Mouse (Mus musculus) retina, adult 2 months (tissue): Measurements from ENCODE around the gene Olfr819.
"Not testable (repeated sequence)": the region's sequence is repeated elsewhere in the genome, so short reads cannot be mapped to it uniquely, and the experiment has no call there.

Experiments used
- DNase-seq: peaks from one replicate; pipeline ENCODE4 v3.0.0-alpha.2; 2012; ENCODE audit warnings: low read depth, low spot score

Olfr819 gene

GRCm38 (mm10) chr10:129967166-129967565 lies at the start of gene Olfr819:
Olfr819 (minus strand) TSS chr10:129967266.
- DNase-seq: not testable (repeated sequence)

- DNase-seq: no peak
Measured at GRCm38 (mm10) chr10:130012321-130012720, 45.3 kb upstream of the Olfr819 start, which contains the start of gene Olfr820. Olfr820 (plus strand) TSS chr10:130012621.

GRCm38 (mm10) chr10:130005366-130005765 lies 38.3 kb upstream of the Olfr819 start:
- DNase-seq: not testable (repeated sequence)

- DNase-seq: not testable (repeated sequence)
Measured at GRCm38 (mm10) chr10:130004104-130004503, 37.0 kb upstream of the Olfr819 start.

GRCm38 (mm10) chr10:129984962-129985361 lies 17.9 kb upstream of the Olfr819 start, which contains the start of gene Gm10310:
Gm10310 (minus strand) TSS chr10:129985062.
- not testable (repeated sequence) for DNase-seq

- not testable (repeated sequence) for DNase-seq
Measured at GRCm38 (mm10) chr10:129981867-129982266, 14.8 kb upstream of the Olfr819 start.

GRCm38 (mm10) chr10:129976040-129976439 lies 9.0 kb upstream of the Olfr819 start, which contains the start of gene Olfr247:
Olfr247 (minus strand) TSS chr10:129976140.
- not testable (repeated sequence) for DNase-seq

GRCm38 (mm10) chr10:129972994-129973393 lies 5.9 kb upstream of the Olfr819 start:
- DNase-seq: not testable (repeated sequence)

- not testable (repeated sequence) for DNase-seq
Measured at GRCm38 (mm10) chr10:129966232-129966631, 834 bp downstream of the Olfr819 start.

- no peak for DNase-seq
Measured at GRCm38 (mm10) chr10:129949000-129949399, 18.1 kb downstream of the Olfr819 start, which contains the start of gene Olfr818. Olfr818 (minus strand) TSS chr10:129949100.

- DNase-seq: no peak
Measured at GRCm38 (mm10) chr10:129915497-129915896, 51.6 kb downstream of the Olfr819 start, which contains the start of gene Olfr816. Olfr816 (minus strand) TSS chr10:129915597.
